Mouse (Mus musculus) ES-E14 (cell line): ENCODE results near the gene Palld. TPM values are rescaled to one million over a fixed set of nuclear protein-coding genes. Genes with fewer than 3 reads are reported as not detected.

Experiments used
- DNase-seq: peaks from one replicate; pipeline ENCODE4 v3.0.0-alpha.2; 2013; ENCODE audit warnings: low read depth, low spot score
- H3K27ac ChIP-seq: 2 replicates; pipeline ENCODE4 v1.5.1; 2012; ENCODE audit warnings: low read depth, mild to moderate bottlenecking, low read length, moderate library complexity, mixed read lengths; ENCODE audit not compliant: poor library complexity, insufficient read depth, severe bottlenecking
- H3K36me3 ChIP-seq: 2 replicates; pipeline ENCODE4 v1.6.1; 2012; ENCODE audit warnings: mild to moderate bottlenecking, low read length, moderate library complexity, mixed read lengths; ENCODE audit not compliant: control insufficient read depth, poor library complexity, insufficient read depth, severe bottlenecking
- H3K4me1 ChIP-seq, 2 experiments: fragments of 150-350 bp in 1 of 2; sonication (generic) in 1 of 2; 2 replicates each; pipeline ENCODE4 v1.6.1; 2012; ENCODE audit warnings: low read length in 2 of 2, mild to moderate bottlenecking in 1 of 2, mixed read lengths in 1 of 2; ENCODE audit not compliant: control insufficient read depth in 2 of 2, insufficient read depth in 2 of 2, poor library complexity in 1 of 2
- H3K4me3 ChIP-seq, 2 experiments: fragments of 150-350 bp in 1 of 2; sonication (generic) in 1 of 2; 2 replicates each; pipeline ENCODE4 v1.5.1; 2012; ENCODE audit warnings: low read length in 2 of 2, low read depth in 1 of 2, mild to moderate bottlenecking in 1 of 2, mixed read lengths in 1 of 2; ENCODE audit not compliant: insufficient read depth in 1 of 2, poor library complexity in 1 of 2, severe bottlenecking in 1 of 2
- H3K9ac ChIP-seq: 2 replicates; pipeline ENCODE4 v1.6.1; 2012; ENCODE audit warnings: low read depth, mild to moderate bottlenecking, low read length, mixed read lengths; ENCODE audit not compliant: poor library complexity, insufficient read depth, severe bottlenecking
- H3K9me3 ChIP-seq: fragments of 150-350 bp; sonication (generic); 2 replicates; pipeline ENCODE4 v1.6.1; 2012; ENCODE audit warnings: low read depth, mild to moderate bottlenecking, low read length; ENCODE audit not compliant: control insufficient read depth, insufficient read depth
- CHD2 ChIP-seq: IDR thresholded peaks from 2 replicates; pipeline ENCODE4 v1.6.1; 2014; ENCODE audit warnings: mild to moderate bottlenecking, low read depth, low read length, inconsistent platforms
- HCFC1 ChIP-seq: IDR thresholded peaks from 2 replicates; pipeline ENCODE4 v1.6.1; 2012; ENCODE audit warnings: low read length, inconsistent platforms, borderline replicate concordance; ENCODE audit not compliant: insufficient read depth
- MAFK ChIP-seq: IDR thresholded peaks from 2 replicates; pipeline ENCODE4 v1.6.1; 2014; ENCODE audit warnings: mild to moderate bottlenecking, low read depth, low read length, inconsistent platforms; ENCODE audit not compliant: insufficient read depth
- ZC3H11A ChIP-seq: IDR thresholded peaks from 2 replicates; pipeline ENCODE4 v1.6.1; 2012; ENCODE audit warnings: low read depth, mild to moderate bottlenecking, inconsistent platforms, low read length, borderline replicate concordance
- ZNF384 ChIP-seq: IDR thresholded peaks from 2 replicates; pipeline ENCODE4 v1.6.1; 2012; ENCODE audit warnings: low read depth, low read length, inconsistent platforms
- in situ Hi-C, 2 experiments: fragments of 600-800 bp; cut with MboI; formaldehyde crosslinking; loops; one replicate each; pipeline ENCODE4 v1.15.1; 2025; ENCODE audit warnings: low sequenced_read_pairs in 2 of 2, inconsistent platforms in 1 of 2; ENCODE audit not compliant: unreplicated experiment in 2 of 2
- total RNA-seq: library from RNA; depleted of rRNA; stranded (reverse); fragments of 300-350 nt; gene quantifications from 2 replicates; pipeline ENCODE4 v1.2.3, GENCODE M21; 2012

Gene Palld
- total RNA-seq, 1 experiment = 36.3 TPM

DNA sequence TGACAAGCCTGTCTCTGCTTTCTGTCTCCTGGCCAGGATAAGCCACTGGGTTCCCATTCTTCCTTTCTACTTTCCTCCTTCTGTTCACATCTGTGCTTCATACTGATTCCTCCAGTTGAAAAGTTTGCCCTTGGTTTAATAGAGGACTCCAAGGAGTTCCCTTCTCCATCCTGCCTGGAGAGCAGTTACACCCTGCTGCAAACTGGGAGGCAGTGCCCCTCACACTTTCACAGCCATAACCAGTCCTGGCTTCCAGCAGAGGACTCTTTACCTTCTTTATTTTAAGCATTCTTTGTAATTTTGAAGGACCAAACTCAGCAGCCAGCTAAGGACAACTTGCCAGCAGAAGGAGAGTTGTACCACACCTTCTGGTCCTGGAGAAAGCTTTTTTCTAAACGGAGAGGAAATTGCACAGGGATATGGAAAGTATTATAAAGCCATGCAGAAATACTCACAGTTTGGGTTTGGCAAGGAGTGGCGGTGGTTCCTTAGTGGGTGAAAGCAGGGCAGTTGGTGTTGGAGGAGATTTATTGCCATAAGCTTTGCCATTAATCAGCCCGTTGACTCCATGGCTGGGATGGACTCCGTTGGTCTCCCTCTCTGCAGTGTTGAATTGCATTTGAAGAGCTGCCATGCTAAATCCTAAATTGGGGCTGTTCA lies 218.1 kb downstream of the Palld start:
- Histone ChIP-seq H3K4me1 (peaks cover 2 to 4% of the 10 kb centered on the region in 2 experiments; a peak in 2 of 4 replicates), H3K4me3 (no peak overlapping the region), H3K36me3 (no peaks in the 10 kb centered on the region), H3K27ac (no peak overlapping the region), H3K9ac (no peak overlapping the region), H3K9me3 (no peaks in the 10 kb centered on the region)
- TF ChIP-seq MAFK (no peak), CHD2 (no peak), HCFC1 (no peak), ZC3H11A (no peak), ZNF384 (no peak)
- DNase-seq = no peak
- in situ Hi-C loops = no loop called here

DNA sequence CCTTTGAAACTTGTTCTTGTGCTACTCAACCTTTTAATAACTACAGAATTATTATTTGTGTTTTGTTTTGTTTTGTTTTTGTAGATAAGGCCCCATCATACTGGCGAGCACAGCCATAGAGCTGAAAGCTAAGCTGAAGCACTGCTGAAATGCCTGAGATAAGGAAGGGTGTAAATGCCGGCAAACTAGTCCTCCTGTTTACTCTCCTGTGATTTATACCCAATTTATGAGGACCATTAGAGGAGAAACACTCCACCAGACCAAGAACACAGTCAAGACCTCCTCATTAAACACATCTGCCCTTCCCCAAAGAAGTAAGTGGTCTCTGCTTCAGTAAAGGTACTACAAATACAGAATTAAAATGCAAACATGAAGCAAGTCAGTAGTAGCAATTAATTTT lies 219.6 kb downstream of the Palld start:
- no peak for TF ChIP-seq ZNF384
- TF ChIP-seq MAFK = no peak
- TF ChIP-seq HCFC1 = no peak
- no peak for TF ChIP-seq ZC3H11A
- no peak overlapping the region for H3K27ac ChIP-seq
- in situ Hi-C loops = no loop called here
- H3K4me1 ChIP-seq = peaks cover 2 to 4% of the 10 kb centered on the region in 2 experiments; a peak in 2 of 4 replicates
- no peak overlapping the region for H3K4me3 ChIP-seq
- no peak for DNase-seq
- no peaks in the 10 kb centered on the region for H3K9me3 ChIP-seq
- H3K36me3 ChIP-seq = no peaks in the 10 kb centered on the region
- H3K9ac ChIP-seq = no peak overlapping the region

DNA sequence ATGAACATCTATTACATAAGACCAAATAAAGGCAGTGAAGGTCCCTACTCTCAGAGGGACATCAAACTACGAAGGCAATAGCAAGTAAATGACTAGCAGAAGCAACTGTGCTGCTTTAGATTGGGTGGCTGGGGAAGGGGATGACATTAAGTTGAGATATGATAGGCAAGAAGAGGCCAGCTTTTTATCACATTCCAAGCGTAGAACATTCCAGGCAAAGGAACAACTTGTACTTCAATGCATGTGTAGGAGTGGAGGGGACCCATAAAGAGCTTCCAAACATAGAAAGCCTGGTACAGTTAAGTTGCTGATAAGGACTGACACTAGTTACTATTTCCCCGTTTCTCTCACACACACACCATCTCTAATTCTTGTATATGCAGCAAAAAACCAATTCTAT lies 221.3 kb downstream of the Palld start:
- TF ChIP-seq HCFC1 (no peak), MAFK (no peak), CHD2 (no peak), ZNF384 (no peak), ZC3H11A (no peak)

DNA sequence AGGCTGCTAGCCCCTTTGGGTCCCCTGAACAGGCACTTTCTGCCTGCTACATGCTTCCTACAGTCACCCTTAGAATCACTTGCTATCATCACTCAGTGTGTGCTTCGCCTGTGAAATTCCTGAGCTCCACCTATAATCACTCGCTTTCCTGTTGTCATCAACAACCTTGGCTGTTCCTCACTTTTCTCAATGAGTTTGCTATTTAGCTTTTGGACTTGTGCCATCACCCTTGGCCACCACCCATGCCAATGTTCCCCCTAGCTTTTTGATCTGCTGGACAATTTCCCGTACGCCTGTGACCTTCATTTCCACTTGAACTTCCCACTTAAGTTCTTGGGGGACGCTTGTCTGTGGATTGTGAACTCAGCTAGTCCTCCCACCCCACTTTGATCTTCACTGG lies 225.3 kb downstream of the Palld start:
- H3K4me1 ChIP-seq = peaks cover 2% of the 10 kb centered on the region in 2 experiments; a peak in 2 of 4 replicates
- H3K27ac ChIP-seq = no peak overlapping the region
- H3K9ac ChIP-seq = no peak overlapping the region
- no peak for TF ChIP-seq ZNF384
- TF ChIP-seq ZC3H11A = no peak
- no peak for TF ChIP-seq HCFC1
- TF ChIP-seq CHD2 = no peak
- TF ChIP-seq MAFK = no peak
- H3K4me3 ChIP-seq = no peak overlapping the region
- H3K36me3 ChIP-seq = no peaks in the 10 kb centered on the region
- DNase-seq = no peak
- no peaks in the 10 kb centered on the region for H3K9me3 ChIP-seq
- in situ Hi-C loops = no loop called here

More for the DNA sequence above, 221.3 kb downstream of the Palld start:
- no peaks in the 10 kb centered on the region for H3K9me3 ChIP-seq
- H3K4me3 ChIP-seq = no peak overlapping the region
- no peak overlapping the region for H3K27ac ChIP-seq
- in situ Hi-C loops = no loop called here
- no peak overlapping the region for H3K9ac ChIP-seq
- H3K4me1 ChIP-seq = no peaks in the 10 kb centered on the region
- H3K36me3 ChIP-seq = no peaks in the 10 kb centered on the region
- no peak for DNase-seq

DNA sequence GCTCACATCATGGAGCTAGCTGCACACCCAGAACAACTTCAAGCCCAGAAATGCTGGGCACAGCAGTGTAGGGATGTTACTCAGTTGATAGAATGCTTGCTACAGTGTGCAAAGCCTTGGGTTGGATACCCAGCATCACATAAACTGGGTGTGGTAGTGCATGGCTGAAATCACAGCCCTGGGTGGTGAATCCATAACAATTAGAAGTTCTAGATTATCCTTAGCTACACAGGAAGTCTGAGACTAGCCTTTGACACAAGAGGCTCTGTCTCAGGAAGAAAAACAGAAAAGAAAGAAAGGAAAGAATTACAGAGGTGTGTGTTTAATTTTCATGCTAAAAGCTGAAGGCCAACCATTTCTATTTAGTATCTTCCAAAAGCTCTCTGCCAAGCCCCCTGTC lies 231.3 kb downstream of the Palld start:
- Histone ChIP-seq H3K4me1 (peaks cover 5 to 9% of the 10 kb centered on the region in 2 experiments; a peak in 3 of 4 replicates), H3K27ac (no peak overlapping the region), H3K4me3 (no peak overlapping the region), H3K9ac (no peak overlapping the region), H3K9me3 (no peaks in the 10 kb centered on the region), H3K36me3 (no peaks in the 10 kb centered on the region)
- DNase-seq = no peak
- TF ChIP-seq CHD2 (no peak), HCFC1 (no peak), MAFK (no peak), ZNF384 (no peak), ZC3H11A (no peak)
- in situ Hi-C loops = no loop called here
